ENCODE assay signal across 21 mouse cellular contexts in genomic region chr1:173328446-173328845, GRCm38 (mm10). TPM values are rescaled to one million over a fixed set of nuclear protein-coding genes. Genes with fewer than 3 reads are reported as not detected.
"Had no signal": no experiment of that assay in that cellular context is flagged by ENCODE, and none has a peak within 500 bp of the region (broad histone marks: within the 10 kb centered on the region; RNA-seq: fewer than 3 reads in every experiment).

No protein-coding gene starts in this region.

- DNase-seq: kidney, adult 8-10 months; kidney, postnatal 36 days; layer of hippocampus, adult 9-11 months; layer of hippocampus, postnatal 36 days; lung, embryonic 14.5 days; lung, postnatal 14 days; retina, postnatal 1 day; thymus, adult 2 months; thymus, postnatal 25 days had no signal

- H3K9me3 ChIP-seq: limb, embryonic 15.5 days; megakaryocyte, embryonic 14.5 days; neural tube, embryonic 13.5 days; stomach, embryonic 15.5 days had no signal

- H3K9ac ChIP-seq: limb, embryonic 15.5 days; lung, embryonic 14.5 days; neural tube, embryonic 13.5 days; stomach, embryonic 15.5 days had no signal

- H3K27ac ChIP-seq: limb, embryonic 15.5 days; macrophage; stomach, embryonic 15.5 days had no signal

- H3K4me3 ChIP-seq: limb, embryonic 15.5 days; neural tube, embryonic 13.5 days; stomach, embryonic 15.5 days had no signal

- H3K4me1 ChIP-seq: limb, embryonic 15.5 days; stomach, embryonic 15.5 days had no signal

- H3K4me2 ChIP-seq: limb, embryonic 15.5 days; lung, embryonic 14.5 days; midbrain, embryonic 11.5 days; neural tube, embryonic 13.5 days; stomach, embryonic 15.5 days had no signal

- H3K27me3 ChIP-seq: limb, embryonic 15.5 days; megakaryocyte, embryonic 14.5 days; neural tube, embryonic 13.5 days; stomach, embryonic 15.5 days had no signal

- H3K36me3 ChIP-seq: limb, embryonic 15.5 days; neural tube, embryonic 13.5 days; stomach, embryonic 15.5 days had no signal

RNA-seq across cellular contexts. Expression of gene Ackr1, which starts 5.1 kb away (rescaled TPM):
- polyA plus RNA-seq: macrophage had no signal

RNA-seq across cellular contexts. Expression of gene Cadm3, which starts 39.0 kb away (rescaled TPM):
- polyA plus RNA-seq: macrophage had no signal

RNA-seq across cellular contexts. Expression of gene Mptx2, which starts 50.9 kb away (rescaled TPM):
- polyA plus RNA-seq: kidney, embryonic 16.5 days; limb, embryonic 11.5 days; limb, embryonic 15.5 days; lung, embryonic 14.5 days; macrophage; midbrain, embryonic 11.5 days; midbrain, embryonic 16.5 days; neural tube, embryonic 13.5 days; spleen, adult 2 months; stomach, embryonic 15.5 days; testis, adult 2 months; thymus, adult 2 months; urinary bladder, adult 2 months had no signal
